Mouse (Mus musculus) gastrocnemius, adult 8-10 months (tissue): ENCODE results near the gene Il9. TPM values are rescaled to one million over a fixed set of nuclear protein-coding genes. Genes with fewer than 3 reads are reported as not detected.
A peak's percentile ranks its signal among the peaks of the same experiment; 100 is the strongest.

Source experiments
- DNase-seq, 2 experiments: peaks; one replicate each; pipeline ENCODE4 v3.0.0; 2022; ENCODE audit warnings: low spot score in 2 of 2
- total RNA-seq, 4 experiments: library from RNA; stranded (reverse); gene quantifications; 2 replicates each; pipeline ENCODE4 v1.2.4; 2022

Il9 gene
- not detected for total RNA-seq

DNA sequence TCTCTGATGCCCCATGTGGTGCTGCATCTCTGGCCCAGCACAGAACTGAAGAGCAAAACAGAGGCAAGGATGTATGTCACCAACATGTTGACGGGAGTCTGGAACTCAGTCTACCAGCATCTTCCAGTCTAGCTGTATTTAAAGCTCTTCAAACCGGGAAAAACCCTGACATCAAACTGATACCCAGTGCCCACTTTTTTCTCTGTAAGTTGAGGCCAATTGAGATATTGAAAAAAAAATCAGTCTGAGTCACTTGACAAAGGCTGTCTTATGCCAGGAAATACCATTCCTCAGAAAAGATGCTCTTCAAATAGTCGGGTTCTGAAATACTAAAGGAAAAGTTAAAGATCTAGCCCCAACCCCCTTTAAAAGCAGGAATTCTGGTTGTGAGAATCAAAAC is at the start of gene Il9:
Gene Il9 (minus strand): TSS at position 101 of the 400 bp plus-strand sequence.
- no peak for DNase-seq

DNA sequence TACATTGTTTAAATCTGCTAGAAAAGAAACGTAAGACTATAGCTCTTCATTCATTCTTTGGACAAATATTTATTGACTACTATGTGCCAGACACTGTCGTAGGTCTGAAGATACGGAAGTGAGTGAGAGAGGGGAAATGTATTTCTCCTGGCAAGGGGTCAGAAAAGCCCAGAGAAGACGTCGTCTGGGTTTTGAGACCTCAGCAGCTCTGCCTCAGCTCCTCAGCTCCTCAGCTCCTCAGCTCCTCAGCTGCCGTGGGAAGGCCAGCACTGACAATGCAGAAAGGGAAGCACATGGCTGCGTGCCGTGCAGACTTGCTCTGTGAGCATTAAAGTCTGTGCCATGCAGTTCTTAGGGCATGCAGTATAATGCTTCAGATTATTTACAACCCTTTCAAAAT is 47.6 kb upstream of the Il9 start:
- no peak for DNase-seq

DNA sequence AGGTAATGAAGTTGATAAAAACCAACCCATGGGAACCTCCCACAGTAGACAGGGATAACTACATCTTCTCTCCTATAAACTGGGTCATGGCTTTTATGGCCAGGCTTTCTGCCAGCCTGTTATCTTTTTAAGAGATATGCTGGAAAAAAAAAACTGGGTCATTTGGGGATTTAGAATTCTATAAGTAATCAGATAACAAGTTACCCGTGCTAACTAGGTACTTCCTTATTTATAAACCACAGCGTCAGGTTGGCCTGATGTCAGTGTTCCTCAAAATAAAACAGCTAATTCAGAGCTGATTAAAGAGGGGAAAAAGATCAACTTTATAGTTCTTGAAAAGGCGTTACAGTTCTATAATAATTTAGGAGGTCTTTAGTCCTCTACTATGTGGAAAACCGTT is 47.0 kb upstream of the Il9 start:
- DNase-seq = no peak

DNA sequence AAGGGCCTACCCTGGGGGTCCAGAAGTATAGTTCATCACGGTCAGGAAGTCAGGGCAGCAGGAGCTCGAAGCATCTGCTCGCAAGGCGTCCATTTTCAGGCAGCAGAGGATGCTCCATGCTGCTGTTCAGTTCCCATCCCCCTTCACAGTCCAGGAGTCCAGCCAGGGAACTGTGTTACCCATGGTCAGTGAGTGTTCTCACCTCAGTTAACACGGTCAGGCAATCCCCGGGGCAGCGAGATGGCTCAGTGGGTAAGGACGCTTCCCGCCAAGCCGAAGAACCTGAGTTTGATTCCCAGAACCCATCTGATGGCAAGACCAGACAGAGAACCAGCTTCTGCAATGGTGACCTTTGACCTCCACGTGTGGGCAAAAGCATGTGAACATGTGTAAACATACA is 46.2 kb upstream of the Il9 start:
- DNase-seq = no peak

GRCm38 (mm10) chr13:56527846-56528245 is 45.8 kb upstream of the Il9 start:
- DNase-seq = no peak

DNA sequence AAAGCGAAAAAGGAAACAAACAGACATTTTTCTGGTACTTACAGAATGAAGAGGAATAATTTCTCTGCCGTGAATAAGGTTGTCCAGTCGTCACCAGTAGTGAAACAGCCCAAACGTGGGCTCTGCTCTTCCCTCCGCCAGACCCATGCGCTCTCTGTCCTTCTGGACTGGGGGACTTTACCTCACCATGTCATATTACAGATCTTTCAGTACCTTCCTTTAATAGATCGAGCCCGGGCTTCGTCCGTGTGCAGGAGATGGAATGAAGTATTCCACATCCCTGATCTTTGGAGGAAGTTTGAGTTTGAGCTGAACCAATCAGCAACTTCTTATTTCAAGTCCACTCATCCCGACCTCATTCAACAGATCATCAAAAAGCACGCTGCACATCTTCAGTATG is 44.8 kb upstream of the Il9 start:
- DNase-seq = no peak

DNA sequence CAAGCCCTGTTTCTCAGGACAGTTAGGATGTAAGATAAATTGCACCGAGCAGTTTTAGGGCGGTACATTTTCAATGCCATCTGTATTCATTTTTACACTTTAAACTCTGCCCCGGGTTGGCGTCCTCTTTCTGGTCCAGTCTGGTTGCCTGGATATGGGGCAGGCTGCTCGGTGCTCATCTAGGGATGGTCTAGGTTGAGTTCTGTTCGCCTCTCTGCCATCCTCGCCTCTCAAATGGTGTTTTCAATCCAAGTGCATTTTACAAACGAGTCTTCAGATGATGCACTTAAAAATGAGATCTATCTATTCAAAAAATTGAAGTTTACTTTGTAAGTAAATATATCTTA is 40.7 kb upstream of the Il9 start:
- no peak for DNase-seq

- peak; percentile 89 to 91 for DNase-seq
These were observed 40.2 kb upstream of the Il9 start, which contains the start of gene Fbxl21 for GRCm38 (mm10) chr13:56522081-56522820. Gene Fbxl21 (plus strand): TSS chr13:56522472.

DNA sequence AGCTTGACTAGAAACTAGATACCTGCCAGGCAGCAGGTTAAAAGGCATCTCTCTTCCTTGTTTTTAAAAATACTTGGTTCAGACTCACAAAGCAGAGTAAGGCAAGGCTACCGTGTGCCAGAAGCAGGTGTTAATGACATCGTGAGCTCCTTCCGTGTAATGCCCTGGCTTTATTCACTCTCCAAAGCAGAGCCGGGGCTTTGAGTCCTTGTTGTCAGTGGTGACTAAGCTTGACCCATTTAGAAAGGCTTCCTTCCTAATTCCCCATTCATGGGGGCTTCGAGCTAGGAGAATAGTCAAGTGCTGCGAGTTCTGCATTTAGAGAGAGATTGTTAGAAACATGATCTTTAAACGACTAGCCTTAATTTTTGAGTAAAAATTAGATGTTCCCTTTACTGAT is 34.8 kb upstream of the Il9 start:
- no peak for DNase-seq

DNA sequence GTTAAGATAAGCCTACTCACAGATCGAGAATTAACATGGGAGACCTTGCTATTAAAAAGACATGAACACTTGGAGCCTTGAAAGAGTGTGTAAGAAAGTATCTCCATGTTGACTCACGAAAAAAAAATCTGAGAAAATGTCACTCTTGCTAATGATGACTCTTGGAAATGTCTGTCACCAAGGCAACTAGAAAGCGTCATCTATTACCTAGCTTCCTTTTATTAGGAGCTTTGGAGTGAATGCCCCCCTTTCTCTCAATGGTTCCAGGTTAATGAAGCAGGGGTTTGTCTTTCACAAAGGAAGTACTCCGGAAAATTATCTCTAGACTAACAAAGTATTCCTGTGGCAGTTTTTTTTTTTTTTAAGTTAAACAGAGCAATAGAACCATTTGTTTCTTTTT is 34.3 kb upstream of the Il9 start:
- no peak for DNase-seq

DNA sequence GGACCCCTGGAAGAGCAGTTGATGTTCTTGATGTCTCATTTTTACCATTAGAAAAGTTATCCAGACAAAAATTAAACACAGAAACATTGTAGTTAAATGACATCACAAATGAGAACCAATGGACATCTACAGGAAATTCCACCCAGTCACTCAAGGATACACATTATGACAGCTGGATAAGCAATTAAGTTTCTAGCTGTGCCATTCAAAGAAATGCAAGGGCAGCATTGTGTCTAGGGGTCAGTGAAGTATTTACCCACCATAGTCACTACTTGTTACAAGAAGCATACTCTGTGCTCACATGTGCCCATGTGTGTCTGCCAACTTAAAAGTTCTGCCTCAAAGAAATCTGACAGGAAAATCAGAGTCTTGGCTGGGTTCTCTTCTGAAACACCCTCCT is 31.5 kb upstream of the Il9 start:
- DNase-seq = no peak

GRCm38 (mm10) chr13:56509796-56510195 is 27.8 kb upstream of the Il9 start:
- DNase-seq = no peak

DNA sequence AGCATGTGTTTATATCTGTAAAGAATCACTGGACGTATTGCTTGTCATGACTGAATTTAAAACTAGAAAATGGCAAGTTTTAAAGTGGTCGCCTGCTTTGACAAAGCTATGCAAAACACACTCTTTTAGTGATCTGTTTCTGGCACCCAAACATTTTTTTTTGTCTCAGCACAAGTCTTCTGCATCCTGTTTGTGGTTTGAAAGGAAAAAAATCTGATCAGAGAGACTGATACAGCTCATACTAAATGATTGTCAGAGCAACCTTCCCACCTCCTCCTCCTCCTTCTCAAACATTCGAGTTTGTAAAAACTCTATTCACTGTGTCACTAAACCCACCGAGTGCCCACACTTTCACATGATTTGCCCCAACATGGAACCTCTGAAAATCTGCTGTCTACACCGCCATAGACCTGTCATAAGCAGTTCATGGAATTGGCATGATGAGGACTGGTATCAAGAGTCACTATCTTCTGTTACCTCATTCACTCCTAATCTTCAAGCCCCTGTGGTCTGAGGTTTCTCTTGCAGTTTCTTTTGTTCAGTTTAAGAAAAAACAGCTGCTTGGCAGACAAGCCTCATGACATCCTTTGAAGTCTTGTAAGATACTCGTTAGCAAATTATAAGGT is 24.9 kb upstream of the Il9 start:
- DNase-seq = no peak

DNA sequence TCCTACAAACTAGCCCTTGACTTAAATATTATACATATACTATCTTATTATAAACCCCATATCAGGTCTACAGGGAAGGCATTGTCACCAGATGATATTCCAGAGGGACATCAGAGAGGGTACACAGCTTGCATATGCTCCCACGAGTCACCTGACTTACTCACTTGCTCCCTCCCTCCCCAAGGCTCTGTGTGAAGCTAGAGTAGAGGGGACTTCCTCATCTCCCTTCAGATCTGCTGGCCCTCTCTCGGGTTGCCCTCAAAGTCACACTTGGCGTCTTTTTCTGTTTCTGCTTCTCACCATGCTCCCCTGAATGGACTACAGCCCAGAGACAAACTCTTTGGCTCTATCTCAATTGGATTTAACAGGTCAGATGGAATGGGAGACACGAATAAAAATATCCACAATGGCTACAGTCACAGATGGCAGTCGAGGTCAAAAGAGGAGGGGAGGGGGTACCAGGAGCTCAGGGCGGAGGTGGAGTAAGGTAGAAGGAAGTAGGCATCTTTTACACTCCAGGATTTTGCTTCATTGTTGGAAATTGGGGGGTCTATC is 19.9 kb upstream of the Il9 start:
- DNase-seq = no peak

GRCm38 (mm10) chr13:56500636-56501035 is 18.6 kb upstream of the Il9 start:
- DNase-seq = no peak

DNA sequence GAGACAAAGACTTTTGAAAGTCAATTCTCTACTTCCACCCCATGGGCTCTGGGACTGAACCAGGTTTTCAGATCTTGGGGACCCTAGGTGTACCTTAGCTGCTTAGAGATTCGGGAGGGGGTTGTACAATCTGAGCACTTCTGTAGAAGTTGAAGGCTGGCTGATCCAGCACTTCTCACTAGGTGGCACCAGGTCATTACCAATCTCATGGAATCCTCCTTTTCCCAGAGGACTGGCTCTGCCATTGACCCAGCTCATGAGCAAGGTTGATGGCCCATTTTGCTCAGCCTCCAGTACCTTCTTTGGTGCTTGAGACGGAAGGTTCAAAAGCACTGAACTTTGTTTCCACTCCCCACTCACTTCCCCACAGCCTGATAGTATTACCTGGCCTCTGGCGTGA is 18.1 kb upstream of the Il9 start:
- DNase-seq = no peak

- DNase-seq = no peak
These were observed 12.4 kb upstream of the Il9 start for GRCm38 (mm10) chr13:56494440-56494839.

- DNase-seq = no peak
These were observed 6.0 kb upstream of the Il9 start for GRCm38 (mm10) chr13:56488012-56488411.

DNA sequence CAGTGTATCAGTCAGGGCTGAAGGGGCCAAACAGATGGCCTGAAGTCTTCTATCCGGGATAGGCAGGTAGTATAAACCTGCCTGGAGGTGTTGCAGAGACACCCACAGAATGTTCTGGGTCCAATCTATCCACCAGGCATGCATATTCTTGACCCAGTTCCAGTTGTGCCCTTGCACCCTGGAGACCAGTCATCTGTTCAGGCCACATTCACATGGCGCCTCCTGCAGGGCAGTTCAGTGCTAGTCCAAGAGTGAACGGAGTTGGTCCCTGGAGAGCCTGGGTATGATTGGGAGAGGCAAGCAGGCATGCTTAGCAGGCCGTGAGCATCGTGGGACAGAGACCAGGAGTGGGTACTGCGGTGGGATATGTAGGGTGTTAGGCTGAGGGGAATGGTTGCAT is 4.0 kb downstream of the Il9 start:
- DNase-seq = no peak

DNA sequence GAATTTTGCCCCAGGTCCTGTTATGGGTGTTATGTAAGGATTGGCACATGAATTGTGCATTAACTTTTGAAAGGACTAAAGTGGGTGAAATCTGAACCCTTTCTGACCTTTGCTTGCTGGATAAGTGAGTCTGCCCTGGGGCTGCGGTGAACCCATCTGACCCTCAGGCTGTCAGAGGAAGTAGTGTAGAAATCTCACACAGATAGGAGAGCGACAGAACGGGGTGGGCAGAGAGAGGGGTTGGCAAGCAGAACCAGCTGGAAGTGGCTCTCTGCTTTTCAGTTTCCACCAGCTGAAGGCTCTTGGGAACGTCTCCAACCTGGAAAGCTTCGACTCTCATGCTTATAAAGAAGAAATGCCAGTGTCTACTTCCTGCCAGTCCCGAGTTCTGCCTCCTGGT is 4.8 kb downstream of the Il9 start:
- DNase-seq = no peak

- DNase-seq = no peak
These were observed 5.3 kb downstream of the Il9 start for GRCm38 (mm10) chr13:56476790-56477189.

DNA sequence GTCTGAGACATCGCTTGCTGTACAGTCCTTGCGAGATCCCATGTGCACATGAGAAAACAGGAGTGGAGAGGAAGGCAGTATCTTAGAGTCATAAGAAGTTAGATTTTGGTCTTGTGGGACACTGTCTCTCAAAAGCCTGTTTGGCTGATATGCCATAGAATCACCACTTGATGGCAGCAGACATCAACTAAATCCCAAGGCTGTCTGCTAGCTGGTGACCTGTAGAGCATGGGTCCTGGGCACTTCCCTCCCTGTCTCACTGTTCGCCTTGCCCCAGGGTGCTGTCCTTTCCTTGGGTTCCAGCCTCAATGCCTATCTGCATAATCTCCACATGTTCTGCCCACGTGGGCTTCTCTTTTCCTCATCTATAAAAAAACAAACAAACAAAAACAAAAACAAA is 6.7 kb downstream of the Il9 start:
- DNase-seq = no peak

DNA sequence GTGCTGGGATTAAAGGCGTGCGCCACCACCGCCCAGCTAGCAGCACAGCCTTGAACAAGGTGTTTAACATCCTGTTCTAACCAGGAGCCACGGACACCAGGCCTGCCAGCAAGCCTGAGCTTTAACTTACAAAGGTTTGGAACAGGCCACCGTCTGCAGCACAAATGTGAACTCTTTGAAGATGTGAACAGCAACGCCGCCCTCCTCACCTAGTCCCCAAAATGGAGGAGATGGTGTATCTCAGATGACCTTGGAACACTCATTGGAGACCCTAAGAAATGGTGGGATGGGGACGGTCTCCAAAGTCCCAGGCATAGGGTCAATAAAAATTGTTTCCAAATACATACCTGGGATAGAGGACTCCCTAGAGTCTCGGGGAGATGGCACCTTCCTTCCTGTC is 9.4 kb downstream of the Il9 start:
- no peak for DNase-seq
